Mouse (Mus musculus) bone marrow macrophage, adult 2 months (primary cell): Measurements from ENCODE around the gene Naa30. TPM values are rescaled to one million over a fixed set of nuclear protein-coding genes. Genes with fewer than 3 reads are reported as not detected.

Experiments used
- H3K27ac ChIP-seq: 2 replicates; pipeline ENCODE4 v1.5.1; 2012; ENCODE audit warnings: low read depth, low read length; ENCODE audit not compliant: insufficient read depth
- H3K4me1 ChIP-seq: 2 replicates; pipeline ENCODE4 v1.6.1; 2012; ENCODE audit warnings: low read length; ENCODE audit not compliant: control insufficient read depth, insufficient read depth
- H3K4me3 ChIP-seq: 2 replicates; pipeline ENCODE4 v1.5.1; 2012; ENCODE audit warnings: mild to moderate bottlenecking, low read length, moderate library complexity; ENCODE audit not compliant: insufficient read depth
- CTCF ChIP-seq: IDR thresholded peaks from 2 replicates; pipeline ENCODE4 v1.5.1; 2012; ENCODE audit warnings: low read depth, mild to moderate bottlenecking, low read length, moderate library complexity
- POLR2A ChIP-seq: IDR thresholded peaks from 2 replicates; pipeline ENCODE4 v1.6.1; 2012; ENCODE audit warnings: mild to moderate bottlenecking, low read depth, low read length, borderline replicate concordance
- polyA plus RNA-seq: library from polyadenylated mRNA; stranded (reverse); fragments of >200 nt; gene quantifications from 2 replicates; pipeline ENCODE4 v1.2.4, GENCODE M21; 2012; ENCODE audit not compliant: missing spikeins, insufficient read depth, insufficient read length

Gene Naa30
- 17.9 and 18.4 TPM in 2 replicates for polyA plus RNA-seq

GRCm38 (mm10) chr14:49171867-49172581 is at the start of gene Naa30:
Gene Naa30, plus strand, starts transcription at chr14:49172226.
- TF ChIP-seq CTCF = no peak
- TF ChIP-seq POLR2A = peak; percentile 10; the same call in 1 of the 2 replicates
- Histone ChIP-seq H3K4me3 (peak within 1 kb of the TSS; percentile 81), H3K4me1 (peaks cover 12% of the 10 kb centered on the region), H3K27ac (peak within 1 kb of the TSS; percentile 49; the same call in 1 of the 2 replicates)

- TF ChIP-seq CTCF = no peak
- no peak for TF ChIP-seq POLR2A
- H3K4me3 ChIP-seq = no peak overlapping the region
- no peaks in the 10 kb centered on the region for H3K4me1 ChIP-seq
- H3K27ac ChIP-seq = no peak overlapping the region
Measured at GRCm38 (mm10) chr14:49127162-49127779, 44.8 kb upstream of the Naa30 start.

- Histone ChIP-seq H3K27ac (no peak overlapping the region), H3K4me3 (no peak overlapping the region), H3K4me1 (no peaks in the 10 kb centered on the region)
- no peak for TF ChIP-seq CTCF
- no peak for TF ChIP-seq POLR2A
Measured at GRCm38 (mm10) chr14:49128544-49129263, 43.3 kb upstream of the Naa30 start.

- no peak overlapping the region for H3K4me3 ChIP-seq
- TF ChIP-seq POLR2A = no peak
- TF ChIP-seq CTCF = no peak
- H3K27ac ChIP-seq = no peak overlapping the region
- H3K4me1 ChIP-seq = no peaks in the 10 kb centered on the region
Measured at GRCm38 (mm10) chr14:49132391-49132790, 39.6 kb upstream of the Naa30 start.

- TF ChIP-seq POLR2A (no peak), CTCF (no peak)
- H3K4me3 ChIP-seq = no peak overlapping the region
- peaks cover 5% of the 10 kb centered on the region for H3K4me1 ChIP-seq
- no peak overlapping the region for H3K27ac ChIP-seq
Measured at GRCm38 (mm10) chr14:49138171-49138570, 33.9 kb upstream of the Naa30 start.

- TF ChIP-seq CTCF = no peak
- no peak for TF ChIP-seq POLR2A
- Histone ChIP-seq H3K4me1 (peaks cover 5% of the 10 kb centered on the region), H3K4me3 (no peak overlapping the region), H3K27ac (peak overlapping the region; percentile 49; the same call in 1 of the 2 replicates)
Measured at GRCm38 (mm10) chr14:49140756-49141155, 31.3 kb upstream of the Naa30 start.

- Histone ChIP-seq H3K4me1 (no peaks in the 10 kb centered on the region), H3K27ac (no peak overlapping the region), H3K4me3 (no peak overlapping the region)
- TF ChIP-seq CTCF (peak; percentile 49), POLR2A (no peak)
Measured at GRCm38 (mm10) chr14:49153801-49154200, 18.2 kb upstream of the Naa30 start.

- Histone ChIP-seq H3K4me1 (no peaks in the 10 kb centered on the region), H3K4me3 (no peak overlapping the region), H3K27ac (no peak overlapping the region)
- no peak for TF ChIP-seq POLR2A
- no peak for TF ChIP-seq CTCF
Measured at GRCm38 (mm10) chr14:49155572-49155971, 16.5 kb upstream of the Naa30 start.

- no peak overlapping the region for H3K4me3 ChIP-seq
- H3K4me1 ChIP-seq = no peaks in the 10 kb centered on the region
- H3K27ac ChIP-seq = no peak overlapping the region
- TF ChIP-seq POLR2A = no peak
- no peak for TF ChIP-seq CTCF
Measured at GRCm38 (mm10) chr14:49158143-49158925, 13.7 kb upstream of the Naa30 start.
